Mouse (Mus musculus) cerebellum, postnatal 4 days (tissue): ENCODE results near the gene Sprn.

Experiments used
- DNase-seq, 2 experiments: peaks; one replicate each; pipeline ENCODE4 v3.0.0; 2022; ENCODE audit warnings: low spot score in 2 of 2, mixed read lengths in 1 of 2

The Sprn gene

DNA sequence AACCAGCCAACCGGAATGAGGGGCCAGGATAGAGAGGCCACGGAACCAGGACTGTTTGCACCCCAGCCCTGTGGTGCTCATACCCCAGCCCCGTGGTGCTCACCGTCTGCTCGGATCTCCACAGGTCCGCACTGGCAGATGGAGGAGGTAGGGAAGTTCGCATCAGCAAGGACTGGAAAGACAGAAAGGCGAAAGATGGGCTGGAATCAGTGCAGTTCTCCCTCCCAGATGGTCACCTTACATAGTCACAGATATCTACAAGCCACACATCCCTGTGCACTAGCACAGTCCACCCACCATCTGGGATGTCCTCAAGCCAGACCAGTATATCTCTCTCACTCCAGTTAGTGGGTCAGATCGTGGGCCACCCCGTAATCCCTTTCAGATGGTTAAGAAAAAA is 53.2 kb downstream of the Sprn start:
- DNase-seq, result no peak
